Mouse (Mus musculus): ENCODE data around the gene Ube2e1. TPM values are rescaled to one million over a fixed set of nuclear protein-coding genes. Genes with fewer than 3 reads are reported as not detected.
A peak's percentile ranks its signal among the peaks of the same experiment; 100 is the strongest.

Gene Ube2e1
- polyA plus RNA-seq, 1 experiment from 2014 or later: 219 TPM

GRCm38 (mm10) chr14:18304165-18304564 lies 27.5 kb downstream of the Ube2e1 start:
- Histone ChIP-seq H3K27ac (no peak overlapping the region), H3K9me3 (no peaks in the 10 kb centered on the region), H3K4me3 (replicated peaks) (no peak overlapping the region), H3K4me1 (replicated peaks) (peaks cover 15% of the 10 kb centered on the region), H3K36me3 (peaks cover 7% of the 10 kb centered on the region; the same call in 1 of the 2 replicates), H3K27me3 (no peaks in the 10 kb centered on the region), H3K4me2 (replicated peaks) (no peak overlapping the region), H3K9ac (replicated peaks) (no peak overlapping the region)
- 94% methylated on average over 5 of the region's 5 CpGs for WGBS
- ATAC-seq: 0 out of 2 replicates have a peak, but pooled peaks have one; percentile 45

- no peak overlapping the region for H3K4me3 ChIP-seq (replicated peaks)
- no peak overlapping the region for H3K27ac ChIP-seq
- H3K9ac ChIP-seq (replicated peaks): no peak overlapping the region
- H3K9me3 ChIP-seq: no peaks in the 10 kb centered on the region
- no peaks in the 10 kb centered on the region for H3K27me3 ChIP-seq
- H3K4me2 ChIP-seq (replicated peaks): no peak overlapping the region
- ATAC-seq: no peak
- peaks cover 14% of the 10 kb centered on the region; the same call in 1 of the 2 replicates for H3K36me3 ChIP-seq
- peaks cover 15% of the 10 kb centered on the region for H3K4me1 ChIP-seq (replicated peaks)
- WGBS: 91% methylated on average over 4 of the region's 4 CpGs
Observed at GRCm38 (mm10) chr14:18303262-18303661, 28.4 kb downstream of the Ube2e1 start.

- no peak overlapping the region for H3K4me3 ChIP-seq (replicated peaks)
- H3K27ac ChIP-seq: no peak overlapping the region
- 76% methylated on average over 3 of the region's 3 CpGs for WGBS
- no peak overlapping the region for H3K9ac ChIP-seq (replicated peaks)
- no peaks in the 10 kb centered on the region for H3K27me3 ChIP-seq
- ATAC-seq: no peak
- H3K9me3 ChIP-seq: no peaks in the 10 kb centered on the region
- H3K4me2 ChIP-seq (replicated peaks): no peak overlapping the region
- peaks cover 14% of the 10 kb centered on the region; the same call in 1 of the 2 replicates for H3K36me3 ChIP-seq
- peaks cover 15% of the 10 kb centered on the region for H3K4me1 ChIP-seq (replicated peaks)
Observed at GRCm38 (mm10) chr14:18302750-18303149, 28.9 kb downstream of the Ube2e1 start.

- H3K4me2 ChIP-seq (replicated peaks): no peak overlapping the region
- no peak overlapping the region; the same call in 1 of the 2 replicates for H3K9ac ChIP-seq (replicated peaks)
- peaks cover 14% of the 10 kb centered on the region; the same call in 1 of the 2 replicates for H3K36me3 ChIP-seq
- 84% methylated on average over 3 of the region's 3 CpGs for WGBS
- H3K27me3 ChIP-seq: no peaks in the 10 kb centered on the region
- ATAC-seq: no peak
- peaks cover 15% of the 10 kb centered on the region for H3K4me1 ChIP-seq (replicated peaks)
- no peak overlapping the region for H3K4me3 ChIP-seq (replicated peaks)
- no peaks in the 10 kb centered on the region for H3K9me3 ChIP-seq
- no peak overlapping the region for H3K27ac ChIP-seq
Observed at GRCm38 (mm10) chr14:18301591-18301990, 30.1 kb downstream of the Ube2e1 start.

- Histone ChIP-seq H3K9ac (replicated peaks) (no peak overlapping the region), H3K4me2 (replicated peaks) (no peak overlapping the region), H3K9me3 (no peaks in the 10 kb centered on the region), H3K4me1 (replicated peaks) (peaks cover 15% of the 10 kb centered on the region), H3K36me3 (peaks cover 7% of the 10 kb centered on the region; the same call in 1 of the 2 replicates), H3K27me3 (no peaks in the 10 kb centered on the region), H3K27ac (no peak overlapping the region), H3K4me3 (replicated peaks) (no peak overlapping the region)
- WGBS: 97% methylated on average over 2 of the region's 2 CpGs
- ATAC-seq: no peak
Observed at GRCm38 (mm10) chr14:18300676-18301075, 31.0 kb downstream of the Ube2e1 start.

GRCm38 (mm10) chr14:18298874-18299273 lies 32.8 kb downstream of the Ube2e1 start:
- ATAC-seq: no peak
- Histone ChIP-seq H3K9ac (replicated peaks) (no peak overlapping the region), H3K9me3 (no peaks in the 10 kb centered on the region), H3K4me3 (replicated peaks) (no peak overlapping the region), H3K4me2 (replicated peaks) (no peak overlapping the region), H3K27me3 (no peaks in the 10 kb centered on the region), H3K27ac (no peak overlapping the region), H3K36me3 (peaks cover 10% of the 10 kb centered on the region; the same call in 1 of the 2 replicates), H3K4me1 (replicated peaks) (peaks cover 15% of the 10 kb centered on the region)
- 97% methylated on average over 2 of the region's 2 CpGs for WGBS

- Histone ChIP-seq H3K36me3 (peaks cover 10% of the 10 kb centered on the region; the same call in 1 of the 2 replicates), H3K9ac (replicated peaks) (no peak overlapping the region), H3K4me1 (replicated peaks) (peaks cover 6% of the 10 kb centered on the region), H3K9me3 (no peaks in the 10 kb centered on the region), H3K27me3 (no peaks in the 10 kb centered on the region), H3K4me2 (replicated peaks) (no peak overlapping the region), H3K27ac (no peak overlapping the region), H3K4me3 (replicated peaks) (no peak overlapping the region)
- ATAC-seq: no peak
- WGBS: 86% methylated on average over 2 of the region's 2 CpGs
Observed at GRCm38 (mm10) chr14:18297441-18297840, 34.2 kb downstream of the Ube2e1 start.

GRCm38 (mm10) chr14:18292578-18292977 lies 39.1 kb downstream of the Ube2e1 start:
- Histone ChIP-seq H3K4me1 (replicated peaks) (no peaks in the 10 kb centered on the region), H3K27me3 (no peaks in the 10 kb centered on the region), H3K9ac (replicated peaks) (no peak overlapping the region), H3K27ac (no peak overlapping the region), H3K4me2 (replicated peaks) (no peak overlapping the region), H3K9me3 (no peaks in the 10 kb centered on the region), H3K4me3 (replicated peaks) (no peak overlapping the region), H3K36me3 (0 out of 2 replicates have a peak, but pooled peaks cover 3% of the 10 kb centered on the region)
- WGBS: 97% methylated on average over 3 of the region's 3 CpGs
- no peak for ATAC-seq

GRCm38 (mm10) chr14:18292111-18292510 lies 39.5 kb downstream of the Ube2e1 start:
- Histone ChIP-seq H3K4me1 (replicated peaks) (no peaks in the 10 kb centered on the region), H3K27me3 (no peaks in the 10 kb centered on the region), H3K9ac (replicated peaks) (no peak overlapping the region), H3K4me3 (replicated peaks) (no peak overlapping the region), H3K9me3 (no peaks in the 10 kb centered on the region), H3K36me3 (0 out of 2 replicates have a peak, but pooled peaks cover 3% of the 10 kb centered on the region), H3K4me2 (replicated peaks) (no peak overlapping the region), H3K27ac (no peak overlapping the region)
- ATAC-seq: no peak
- WGBS: 92% methylated on average over 3 of the region's 3 CpGs

GRCm38 (mm10) chr14:18287391-18287790 lies 44.3 kb downstream of the Ube2e1 start:
- H3K4me2 ChIP-seq (replicated peaks): no peak overlapping the region
- no peaks in the 10 kb centered on the region for H3K9me3 ChIP-seq
- no peaks in the 10 kb centered on the region for H3K27me3 ChIP-seq
- H3K27ac ChIP-seq: no peak overlapping the region
- H3K36me3 ChIP-seq: peaks cover 7% of the 10 kb centered on the region; the same call in 1 of the 2 replicates
- H3K9ac ChIP-seq (replicated peaks): no peak overlapping the region
- H3K4me3 ChIP-seq (replicated peaks): no peak overlapping the region
- no peak for ATAC-seq
- 81% methylated on average over 2 of the region's 2 CpGs for WGBS
- no peaks in the 10 kb centered on the region for H3K4me1 ChIP-seq (replicated peaks)

GRCm38 (mm10) chr14:18286441-18286840 lies 45.2 kb downstream of the Ube2e1 start:
- H3K36me3 ChIP-seq: peaks cover 16% of the 10 kb centered on the region
- H3K27ac ChIP-seq: no peak overlapping the region
- no peak overlapping the region for H3K9ac ChIP-seq (replicated peaks)
- H3K4me3 ChIP-seq (replicated peaks): no peak overlapping the region
- H3K4me1 ChIP-seq (replicated peaks): no peaks in the 10 kb centered on the region
- 91% methylated on average over 2 of the region's 2 CpGs for WGBS
- no peaks in the 10 kb centered on the region for H3K27me3 ChIP-seq
- no peaks in the 10 kb centered on the region for H3K9me3 ChIP-seq
- no peak for ATAC-seq
- H3K4me2 ChIP-seq (replicated peaks): no peak overlapping the region

GRCm38 (mm10) chr14:18285476-18285875 lies 46.2 kb downstream of the Ube2e1 start:
- Histone ChIP-seq H3K36me3 (peaks cover 19% of the 10 kb centered on the region), H3K9me3 (no peaks in the 10 kb centered on the region), H3K4me2 (replicated peaks) (no peak overlapping the region), H3K27me3 (no peaks in the 10 kb centered on the region), H3K27ac (no peak overlapping the region), H3K4me3 (replicated peaks) (no peak overlapping the region), H3K4me1 (replicated peaks) (no peaks in the 10 kb centered on the region), H3K9ac (replicated peaks) (no peak overlapping the region)
- ATAC-seq: no peak
- 91% methylated on average over 3 of the region's 3 CpGs for whole genome bisulfite sequencing

GRCm38 (mm10) chr14:18284581-18284980 lies 47.1 kb downstream of the Ube2e1 start:
- no peak overlapping the region for H3K9ac ChIP-seq (replicated peaks)
- H3K4me1 ChIP-seq (replicated peaks): no peaks in the 10 kb centered on the region
- H3K27me3 ChIP-seq: no peaks in the 10 kb centered on the region
- peaks cover 26% of the 10 kb centered on the region for H3K36me3 ChIP-seq
- no peaks in the 10 kb centered on the region for H3K9me3 ChIP-seq
- no peak overlapping the region for H3K4me2 ChIP-seq (replicated peaks)
- 85% methylated on average over 2 of the region's 2 CpGs for WGBS
- no peak for ATAC-seq
- no peak overlapping the region for H3K27ac ChIP-seq
- H3K4me3 ChIP-seq (replicated peaks): no peak overlapping the region
